Mouse (Mus musculus) retina, adult 2 months (tissue): Measurements from ENCODE around the gene Gm3099.
"Not testable (repeated sequence)": the region's sequence is repeated elsewhere in the genome, so short reads cannot be mapped to it uniquely, and the experiment has no call there.

Experiments
- DNase-seq: peaks from one replicate; pipeline ENCODE4 v3.0.0-alpha.2; 2012; ENCODE audit warnings: low read depth, low spot score

The Gm3099 gene

GRCm38 (mm10) chr14:3998094-3998493 is at the start of gene Gm3099:
Gene Gm3099 (plus strand): TSS chr14:3998394.
- not testable (repeated sequence) for DNase-seq

- not testable (repeated sequence) for DNase-seq
Observed at GRCm38 (mm10) chr14:3963247-3963646, 34.9 kb upstream of the Gm3099 start, which contains the start of gene Gm3095. Gene Gm3095 (plus strand): TSS chr14:3963547.

- not testable (repeated sequence) for DNase-seq
Observed at GRCm38 (mm10) chr14:4023641-4024040, 25.4 kb downstream of the Gm3099 start, which contains the start of gene Gm5796. Gene Gm5796 (plus strand): TSS chr14:4023941.
